Mouse (Mus musculus): Measurements from ENCODE around the gene Slpi.

DNA sequence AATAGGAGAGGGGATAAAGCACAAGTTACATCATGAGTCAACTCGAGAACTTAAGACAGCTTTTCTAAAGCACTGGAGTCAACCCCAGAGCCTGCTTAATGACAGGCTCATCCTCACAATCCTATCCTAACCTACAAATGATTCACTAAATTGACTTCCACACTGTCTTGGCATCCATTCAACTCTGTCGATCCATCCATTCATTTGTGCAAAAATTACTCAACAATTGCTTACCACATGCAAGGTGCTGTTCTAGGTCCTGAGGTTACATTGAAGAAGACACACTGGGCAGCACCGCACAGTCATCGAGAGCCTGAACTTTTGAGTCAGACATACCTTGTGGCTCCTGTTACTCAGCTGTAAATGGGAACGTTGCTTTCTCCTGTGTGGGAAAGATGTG, 29.9 kb downstream of the Slpi start:
- TF ChIP-seq GATA1 (IDR thresholded peaks at IDR 0.05; ENCODE audit: borderline replicate concordance, low read length) (no peak), FLI1 (IDR thresholded peaks at IDR 0.05; ENCODE audit: low read length) (no peak)

All from megakaryocyte, embryonic 14.5 days (primary cell).